Mouse (Mus musculus): ENCODE measurements around the gene 1700067K01Rik.

DNA sequence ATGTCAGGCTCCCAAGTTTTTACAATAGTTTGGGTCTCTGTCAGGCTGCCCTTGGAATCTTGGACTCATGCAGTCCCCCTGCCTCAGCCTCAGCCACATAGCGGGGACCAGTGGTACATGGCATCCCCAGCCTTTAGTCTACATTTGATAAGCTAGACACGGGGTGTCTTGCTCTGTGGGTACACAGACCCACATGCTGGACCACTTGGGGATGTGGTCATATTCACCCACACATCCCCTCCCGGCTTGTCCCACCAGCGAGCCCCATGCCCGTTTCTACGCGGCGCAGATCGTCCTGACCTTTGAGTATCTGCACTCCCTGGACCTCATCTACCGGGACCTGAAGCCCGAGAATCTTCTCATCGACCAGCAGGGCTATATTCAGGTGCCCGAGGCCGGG lies 11.1 kb upstream of the 1700067K01Rik start:
- TF ChIP-seq CTCF (IDR thresholded peaks at IDR 0.05; ENCODE audit: borderline replicate concordance, extremely low read depth, insufficient read depth, insufficient read length) (no peak), POLR2A (IDR thresholded peaks at IDR 0.05; ENCODE audit: borderline replicate concordance, extremely low read depth, insufficient read depth, insufficient read length, poor library complexity, severe bottlenecking) (no peak)
